Mouse (Mus musculus): ENCODE measurements around the gene Gja5.

DNA sequence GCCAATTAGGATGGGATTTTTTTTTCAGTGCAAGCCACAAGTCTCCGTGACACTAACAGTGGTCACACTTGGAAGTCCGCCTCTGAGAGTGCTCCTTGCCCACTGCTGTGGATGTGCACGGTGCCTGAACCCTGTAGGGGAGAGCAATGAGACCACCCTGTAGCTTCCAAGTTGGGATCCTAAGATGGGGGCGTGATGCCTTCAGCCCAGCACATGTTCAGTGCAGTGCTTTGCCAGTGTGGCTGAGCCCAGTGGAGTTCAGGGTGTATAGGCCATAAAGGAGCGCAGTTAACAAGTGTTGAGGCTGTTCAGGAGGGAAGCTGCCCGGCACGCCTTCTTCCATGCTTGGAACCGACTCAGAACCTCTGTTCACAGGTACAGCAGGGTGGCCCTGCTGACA, 35.9 kb upstream of the Gja5 start:
- no peak for TF ChIP-seq CTCF (conservative IDR thresholded peaks at IDR 0.05; ENCODE audit: low read length)
- TF ChIP-seq POU5F1 (IDR thresholded peaks at IDR 0.05; ENCODE audit: borderline replicate concordance, low read length) = no peak
